Mouse (Mus musculus): ENCODE data around the gene Gm20075. TPM values are rescaled to one million over a fixed set of nuclear protein-coding genes. Genes with fewer than 3 reads are reported as not detected.
"Not testable (repeated sequence)": the region's sequence is repeated elsewhere in the genome, so short reads cannot be mapped to it uniquely, and the experiment has no call there.

Gene Gm20075
- 0.08 TPM in 1 of 2 replicates, not detected in the other for polyA plus RNA-seq (2012; rRNA removed)

- H3K27ac ChIP-seq (ENCODE audit: insufficient read depth, low read depth, low read length): not testable (repeated sequence)
Observed at GRCm38 (mm10) chr13:96081276-96081675, at the start of gene Gm20075. Gene Gm20075, minus strand, starts transcription at chr13:96081376.

GRCm38 (mm10) chr13:96129081-96129480 lies 47.9 kb upstream of the Gm20075 start:
- H3K4me1 ChIP-seq (ENCODE audit: control insufficient read depth, insufficient read depth, insufficient read length, low read length): peaks cover 7% of the 10 kb centered on the region
- H3K4me3 ChIP-seq (ENCODE audit: low read depth, low read length): no peak overlapping the region
- 63% methylated on average over 3 of the region's 3 CpGs for WGBS
- H3K36me3 ChIP-seq (ENCODE audit: control insufficient read depth, insufficient read depth, low read length): no peaks in the 10 kb centered on the region
- TF ChIP-seq POLR2A (IDR thresholded peaks at IDR 0.05; ENCODE audit: low read depth, low read length) (no peak), CTCF (IDR thresholded peaks at IDR 0.05; ENCODE audit: extremely low read depth, insufficient read length, insufficient replicate concordance, low read depth, low read length) (no peak)
- H3K27ac ChIP-seq (ENCODE audit: insufficient read depth, low read depth, low read length): no peak overlapping the region
- H3K27me3 ChIP-seq (ENCODE audit: control insufficient read depth, insufficient read depth, low read length): peaks cover 30% of the 10 kb centered on the region

More at GRCm38 (mm10) chr13:96081276-96081675, at the start of gene Gm20075:
- 81% methylated on average over 3 of the region's 3 CpGs for WGBS
- H3K36me3 ChIP-seq (ENCODE audit: control insufficient read depth, insufficient read depth, low read length); H3K4me1 ChIP-seq (ENCODE audit: control insufficient read depth, insufficient read depth, insufficient read length, low read length); H3K4me3 ChIP-seq (ENCODE audit: low read depth, low read length); H3K27me3 ChIP-seq (ENCODE audit: control insufficient read depth, insufficient read depth, low read length): not testable (repeated sequence)

- Histone ChIP-seq H3K36me3 (ENCODE audit: control insufficient read depth, insufficient read depth, low read length) (no peaks in the 10 kb centered on the region), H3K4me3 (ENCODE audit: low read depth, low read length) (no peak overlapping the region), H3K27ac (ENCODE audit: insufficient read depth, low read depth, low read length) (no peak overlapping the region), H3K27me3 (ENCODE audit: control insufficient read depth, insufficient read depth, low read length) (peaks cover 12% of the 10 kb centered on the region), H3K4me1 (ENCODE audit: control insufficient read depth, insufficient read depth, insufficient read length, low read length) (0 out of 2 replicates have a peak, but pooled peaks cover 3% of the 10 kb centered on the region)
- no peak for TF ChIP-seq POLR2A (IDR thresholded peaks at IDR 0.05; ENCODE audit: low read depth, low read length)
- TF ChIP-seq CTCF (IDR thresholded peaks at IDR 0.05; ENCODE audit: extremely low read depth, insufficient read length, insufficient replicate concordance, low read depth, low read length): no peak
- 61% methylated on average over 6 of the region's 6 CpGs for WGBS
Observed at GRCm38 (mm10) chr13:96126669-96127068, 45.5 kb upstream of the Gm20075 start.

- Histone ChIP-seq H3K4me1 (ENCODE audit: control insufficient read depth, insufficient read depth, insufficient read length, low read length) (no peaks in the 10 kb centered on the region), H3K27me3 (ENCODE audit: control insufficient read depth, insufficient read depth, low read length) (no peaks in the 10 kb centered on the region), H3K27ac (ENCODE audit: insufficient read depth, low read depth, low read length) (no peak overlapping the region), H3K36me3 (ENCODE audit: control insufficient read depth, insufficient read depth, low read length) (no peaks in the 10 kb centered on the region), H3K4me3 (ENCODE audit: low read depth, low read length) (no peak overlapping the region)
- 73% methylated on average over 5 of the region's 5 CpGs for WGBS
- TF ChIP-seq CTCF (IDR thresholded peaks at IDR 0.05; ENCODE audit: extremely low read depth, insufficient read length, insufficient replicate concordance, low read depth, low read length) (no peak), POLR2A (IDR thresholded peaks at IDR 0.05; ENCODE audit: low read depth, low read length) (no peak)
Observed at GRCm38 (mm10) chr13:96125011-96125410, 43.8 kb upstream of the Gm20075 start.

- H3K27ac ChIP-seq (ENCODE audit: insufficient read depth, low read depth, low read length): no peak overlapping the region
- H3K4me3 ChIP-seq (ENCODE audit: low read depth, low read length): no peak overlapping the region
- no peaks in the 10 kb centered on the region for H3K4me1 ChIP-seq (ENCODE audit: control insufficient read depth, insufficient read depth, insufficient read length, low read length)
- no peaks in the 10 kb centered on the region for H3K27me3 ChIP-seq (ENCODE audit: control insufficient read depth, insufficient read depth, low read length)
- no peaks in the 10 kb centered on the region for H3K36me3 ChIP-seq (ENCODE audit: control insufficient read depth, insufficient read depth, low read length)
- WGBS: 69% methylated on average over 2 of the region's 2 CpGs
- TF ChIP-seq CTCF (IDR thresholded peaks at IDR 0.05; ENCODE audit: extremely low read depth, insufficient read length, insufficient replicate concordance, low read depth, low read length) (no peak), POLR2A (IDR thresholded peaks at IDR 0.05; ENCODE audit: low read depth, low read length) (no peak)
Observed at GRCm38 (mm10) chr13:96112711-96113110, 31.5 kb upstream of the Gm20075 start.

- no peaks in the 10 kb centered on the region for H3K4me1 ChIP-seq (ENCODE audit: control insufficient read depth, insufficient read depth, insufficient read length, low read length)
- no peaks in the 10 kb centered on the region for H3K27me3 ChIP-seq (ENCODE audit: control insufficient read depth, insufficient read depth, low read length)
- H3K36me3 ChIP-seq (ENCODE audit: control insufficient read depth, insufficient read depth, low read length): no peaks in the 10 kb centered on the region
- H3K4me3 ChIP-seq (ENCODE audit: low read depth, low read length): no peak overlapping the region
- WGBS: 92% methylated on average over 3 of the region's 3 CpGs
- no peak overlapping the region for H3K27ac ChIP-seq (ENCODE audit: insufficient read depth, low read depth, low read length)
- TF ChIP-seq POLR2A (IDR thresholded peaks at IDR 0.05; ENCODE audit: low read depth, low read length) (no peak), CTCF (IDR thresholded peaks at IDR 0.05; ENCODE audit: extremely low read depth, insufficient read length, insufficient replicate concordance, low read depth, low read length) (no peak)
Observed at GRCm38 (mm10) chr13:96110767-96111166, 29.6 kb upstream of the Gm20075 start.

GRCm38 (mm10) chr13:96106367-96106766 lies 25.2 kb upstream of the Gm20075 start:
- Histone ChIP-seq H3K36me3 (ENCODE audit: control insufficient read depth, insufficient read depth, low read length) (no peaks in the 10 kb centered on the region), H3K27ac (ENCODE audit: insufficient read depth, low read depth, low read length) (no peak overlapping the region), H3K4me1 (ENCODE audit: control insufficient read depth, insufficient read depth, insufficient read length, low read length) (no peaks in the 10 kb centered on the region), H3K4me3 (ENCODE audit: low read depth, low read length) (no peak overlapping the region), H3K27me3 (ENCODE audit: control insufficient read depth, insufficient read depth, low read length) (no peaks in the 10 kb centered on the region)
- TF ChIP-seq CTCF (IDR thresholded peaks at IDR 0.05; ENCODE audit: extremely low read depth, insufficient read length, insufficient replicate concordance, low read depth, low read length): no peak
- TF ChIP-seq POLR2A (IDR thresholded peaks at IDR 0.05; ENCODE audit: low read depth, low read length): no peak
- WGBS: 63% methylated on average over 4 of the region's 4 CpGs

GRCm38 (mm10) chr13:96090929-96091328 lies 9.8 kb upstream of the Gm20075 start:
- Histone ChIP-seq H3K27me3 (ENCODE audit: control insufficient read depth, insufficient read depth, low read length) (no peaks in the 10 kb centered on the region), H3K4me3 (ENCODE audit: low read depth, low read length) (no peak overlapping the region), H3K27ac (ENCODE audit: insufficient read depth, low read depth, low read length) (no peak overlapping the region), H3K4me1 (ENCODE audit: control insufficient read depth, insufficient read depth, insufficient read length, low read length) (no peaks in the 10 kb centered on the region), H3K36me3 (ENCODE audit: control insufficient read depth, insufficient read depth, low read length) (no peaks in the 10 kb centered on the region)
- TF ChIP-seq CTCF (IDR thresholded peaks at IDR 0.05; ENCODE audit: extremely low read depth, insufficient read length, insufficient replicate concordance, low read depth, low read length) (no peak), POLR2A (IDR thresholded peaks at IDR 0.05; ENCODE audit: low read depth, low read length) (no peak)
- WGBS: 75% methylated on average over 4 of the region's 4 CpGs

Data from small intestine, adult 2 months (tissue).